Mouse (Mus musculus) bone marrow, adult 2 months (tissue): ENCODE data around the gene Nup160. TPM values are rescaled to one million over a fixed set of nuclear protein-coding genes. Genes with fewer than 3 reads are reported as not detected.
A peak's percentile ranks its signal among the peaks of the same experiment; 100 is the strongest.

Experiments used
- H3K27ac ChIP-seq: fragments of 200-500 bp; 2 replicates; pipeline ENCODE4 v1.5.1; 2012; ENCODE audit warnings: low read depth, mild to moderate bottlenecking, control low read depth, inconsistent platforms, low read length; ENCODE audit not compliant: control insufficient read depth, poor library complexity, insufficient read depth
- H3K4me1 ChIP-seq: fragments of 200-500 bp; 2 replicates; pipeline ENCODE4 v1.6.1; 2011; ENCODE audit warnings: low read length; ENCODE audit not compliant: control insufficient read depth, insufficient read depth
- H3K4me3 ChIP-seq: fragments of 200-500 bp; replicated peaks from 2 replicates; pipeline ENCODE3; 2011; ENCODE audit warnings: mild to moderate bottlenecking, low read depth, low read length, control low read depth; ENCODE audit not compliant: control insufficient read depth
- CTCF ChIP-seq: fragments of 200-500 bp; IDR thresholded peaks from 2 replicates; pipeline ENCODE4 v1.5.1; 2011; ENCODE audit warnings: low read length, control low read depth; ENCODE audit not compliant: control insufficient read depth, insufficient read depth
- POLR2A ChIP-seq: fragments of 200-500 bp; IDR thresholded peaks from 2 replicates; pipeline ENCODE4 v1.6.1; 2011; ENCODE audit warnings: low read depth, mild to moderate bottlenecking, control low read depth, low read length, borderline replicate concordance; ENCODE audit not compliant: control insufficient read depth
- WGBS: fragments of 180-500 bp; shearing (Covaris S2); methylation state at CpG from one replicate; pipeline ENCODE4 v1.1.7; 2018; 5-methylcytosine and 5-hydroxymethylcytosine counted together
- polyA plus RNA-seq: library from polyadenylated mRNA; stranded (reverse); fragments of >200 nt; gene quantifications from 2 replicates; pipeline ENCODE4 v1.2.4, GENCODE M21; 2011; ENCODE audit warnings: low replicate concordance; ENCODE audit not compliant: missing spikeins, insufficient read depth, insufficient read length

The Nup160 gene
- polyA plus RNA-seq, 1 experiment: 12.9 TPM

DNA sequence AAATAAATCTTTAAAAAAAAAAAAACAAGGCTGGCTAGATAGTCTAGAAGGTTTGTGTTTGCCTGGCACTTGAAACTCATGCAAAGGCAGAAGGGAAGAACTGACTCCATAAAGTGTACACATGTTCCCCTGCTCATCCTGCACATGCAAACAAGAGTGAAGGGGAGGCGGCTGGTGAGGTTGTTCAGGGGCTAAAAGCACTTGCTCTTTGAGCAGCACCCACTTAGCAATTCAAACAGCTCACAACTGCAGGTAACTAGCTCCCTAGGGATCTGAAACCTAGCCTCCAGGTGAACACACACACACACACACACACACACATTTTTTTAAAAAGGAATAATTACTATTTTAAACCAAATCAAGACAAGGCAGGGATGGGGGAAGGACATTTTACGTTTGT lies 104.9 kb downstream of the Nup160 start:
- Histone ChIP-seq H3K4me3 (no peak overlapping the region), H3K27ac (no peak overlapping the region), H3K4me1 (no peaks in the 10 kb centered on the region; the same call in 1 of the 2 replicates)
- 73% methylated on average over 2 of the region's 2 CpGs for WGBS
- no peak for TF ChIP-seq POLR2A
- no peak for TF ChIP-seq CTCF

DNA sequence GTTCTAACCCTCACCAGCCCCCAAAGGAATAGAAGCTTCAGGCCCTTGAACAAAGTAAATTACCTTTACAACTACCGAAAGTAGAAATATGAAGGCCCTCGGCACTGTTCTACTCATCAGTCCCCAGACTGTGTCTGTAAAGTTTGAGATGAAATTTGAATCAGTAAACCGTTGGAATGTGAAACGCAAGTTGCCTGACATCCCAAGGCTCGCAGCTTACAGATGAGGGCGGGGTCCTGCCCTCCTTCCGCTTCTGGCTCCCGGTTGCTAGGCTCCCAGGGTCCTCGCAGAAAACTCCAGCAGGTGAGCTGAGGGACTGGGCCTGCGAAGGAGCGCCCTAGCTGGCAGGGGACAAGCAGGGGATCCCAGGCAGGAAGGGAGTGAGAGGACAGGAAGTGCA lies 105.4 kb downstream of the Nup160 start, which contains the start of gene Agbl2:
TSS of gene Agbl2 (plus strand) at position 270 of the 400 bp plus-strand sequence.
- TF ChIP-seq POLR2A (no peak), CTCF (no peak)
- H3K4me1 ChIP-seq: no peaks in the 10 kb centered on the region; the same call in 1 of the 2 replicates
- 6% methylated on average over 11 of the region's 11 CpGs for WGBS
- peak within 1 kb of the TSS; percentile 37 for H3K4me3 ChIP-seq
- no peak within 1 kb of the TSS; the same call in 1 of the 2 replicates for H3K27ac ChIP-seq

GRCm38 (mm10) chr2:90782901-90783486 lies 106.0 kb downstream of the Nup160 start:
- WGBS: 2% methylated on average over 29 of the region's 29 CpGs
- no peak overlapping the region for H3K27ac ChIP-seq
- H3K4me1 ChIP-seq: no peaks in the 10 kb centered on the region; the same call in 1 of the 2 replicates
- peak overlapping the region; percentile 37 for H3K4me3 ChIP-seq
- TF ChIP-seq POLR2A (no peak), CTCF (no peak)

Other genes with a start within 250 kb of the Nup160 start
- gene Ptprj, start 96.6 kb upstream of the Nup160 start, polyA plus RNA-seq: 16.0 and 25.1 TPM in 2 replicates
- gene Fnbp4, start 68.2 kb downstream of the Nup160 start, polyA plus RNA-seq: 55.2 and 86.8 TPM in 2 replicates
- gene Agbl2, start 105.5 kb downstream of the Nup160 start, polyA plus RNA-seq: not detected in 2 replicates
- gene Mtch2, start 169.9 kb downstream of the Nup160 start, polyA plus RNA-seq: 37.8 and 113 TPM in 2 replicates
- not detected in 2 replicates for gene C1qtnf4, start 208.6 kb downstream of the Nup160 start, polyA plus RNA-seq
- 3.9 and 8.2 TPM in 2 replicates for gene Kbtbd4, start 227.5 kb downstream of the Nup160 start, polyA plus RNA-seq
- 50.8 and 57.6 TPM in 2 replicates for gene Ndufs3, start 227.6 kb downstream of the Nup160 start, polyA plus RNA-seq